Mouse (Mus musculus) limb, embryonic 14.5 days (tissue): Measurements from ENCODE around the gene Sh2b3. TPM values are rescaled to one million over a fixed set of nuclear protein-coding genes. Genes with fewer than 3 reads are reported as not detected.

ENCODE experiments used
- ATAC-seq: fragments of 200-750 bp; cut with Nextera tagmentation; 2 replicates; pipeline ENCODE4 v1.8.0; 2017; ENCODE audit warnings: low read depth, moderate number of reproducible peaks, moderate TSS enrichment; ENCODE audit not compliant: low FRiP score
- DNase-seq: peaks from one replicate; pipeline ENCODE4 v3.0.0-alpha.2; 2015; ENCODE audit warnings: low spot score
- H3K27ac ChIP-seq: fragments of 300-500 bp; sonication (generic); replicated peaks from 2 replicates; pipeline ENCODE4 v1.5.1; 2014; ENCODE audit warnings: low read depth, mild to moderate bottlenecking, low read length, moderate library complexity, mixed read lengths
- H3K27me3 ChIP-seq: fragments of 300-500 bp; sonication (generic); 2 replicates; pipeline ENCODE4 v1.6.1; 2014; ENCODE audit warnings: low read length, mixed read lengths; ENCODE audit not compliant: control insufficient read depth, insufficient read depth
- H3K36me3 ChIP-seq: fragments of 300-500 bp; sonication (generic); 2 replicates; pipeline ENCODE4 v1.6.1; 2014; ENCODE audit warnings: mild to moderate bottlenecking, low read length, moderate library complexity, mixed read lengths; ENCODE audit not compliant: control insufficient read depth, insufficient read depth
- H3K4me1 ChIP-seq: fragments of 300-500 bp; sonication (generic); 2 replicates; pipeline ENCODE4 v1.6.1; 2014; ENCODE audit warnings: antibody characterized with exemption, low read length, mixed read lengths; ENCODE audit not compliant: control insufficient read depth, insufficient read depth
- H3K4me2 ChIP-seq: fragments of 300-500 bp; sonication (generic); replicated peaks from 2 replicates; pipeline ENCODE4 v1.6.1; 2014; ENCODE audit warnings: low read depth, mild to moderate bottlenecking, low read length, moderate library complexity; ENCODE audit not compliant: severe bottlenecking
- H3K4me3 ChIP-seq: fragments of 300-500 bp; sonication (generic); replicated peaks from 2 replicates; pipeline ENCODE4 v1.5.1; 2014; ENCODE audit warnings: low read length
- H3K9ac ChIP-seq: fragments of 300-500 bp; sonication (generic); 2 replicates; pipeline ENCODE4 v1.6.1; 2014; ENCODE audit warnings: mild to moderate bottlenecking, low read depth, low read length, moderate library complexity; ENCODE audit not compliant: severe bottlenecking
- H3K9me3 ChIP-seq: fragments of 300-500 bp; sonication (generic); 2 replicates; pipeline ENCODE4 v1.6.1; 2016; ENCODE audit warnings: low read length; ENCODE audit not compliant: control insufficient read depth
- POLR2A ChIP-seq: fragments of 200-500 bp; IDR thresholded peaks from 2 replicates; pipeline ENCODE4 v1.8.0; 2012; ENCODE audit warnings: inconsistent platforms, mild to moderate bottlenecking, moderate library complexity, borderline replicate concordance; ENCODE audit not compliant: insufficient read depth, insufficient read length; ENCODE audit errors: extremely low read depth
- WGBS: fragments of 180-500 bp; shearing (Covaris S2); extraction: QIAGEN DNeasy Blood & Tissue Kit; methylation state at CpG from one replicate; pipeline ENCODE4 v1.1.7; 2014; 5-methylcytosine and 5-hydroxymethylcytosine counted together
- polyA plus RNA-seq, 2 experiments: library from polyadenylated mRNA; depleted of rRNA in 1 of 2; stranded (reverse) in 1 of 2; unstranded in 1 of 2; fragments of >200 nt; fragmentation: Nextera tagmentation in 1 of 2; extraction: Ambion mirVana in 1 of 2; gene quantifications; 2 replicates each; pipeline versions ENCODE4 v1.2.1 to v1.2.3; 2012 to 2014

Sh2b3 gene
- polyA plus RNA-seq, 2 experiments, result 18.5 to 24.1 TPM

DNA sequence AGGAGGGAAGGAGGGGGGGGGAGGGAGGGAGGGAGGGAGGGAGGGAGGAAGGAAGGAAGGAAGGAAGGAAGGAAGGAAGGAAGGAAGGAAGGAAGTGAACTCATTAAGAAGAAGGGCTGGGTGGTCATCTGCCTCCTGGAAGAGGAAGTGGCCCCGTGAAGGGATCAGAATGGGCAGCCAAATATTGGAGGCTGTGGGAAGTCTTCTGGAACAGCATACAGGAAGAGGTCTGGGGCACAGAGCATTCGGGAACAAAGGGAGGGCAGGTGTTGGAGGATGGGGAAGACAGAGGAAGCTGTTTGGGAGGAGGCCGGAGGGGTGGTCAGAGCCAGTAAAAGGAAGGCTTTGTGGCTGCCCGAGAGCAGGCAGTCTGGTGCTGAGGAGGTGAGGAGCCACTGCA lies 7.9 kb upstream of the Sh2b3 start:
- ATAC-seq (no peak), DNase-seq (no peak)
- no peaks in the 10 kb centered on the region for H3K9me3 ChIP-seq
- H3K9ac ChIP-seq, result no peak overlapping the region
- H3K4me3 ChIP-seq, result no peak overlapping the region
- no peak for TF ChIP-seq POLR2A
- no peak overlapping the region for H3K27ac ChIP-seq
- H3K4me2 ChIP-seq, result no peak overlapping the region
- peaks cover 12% of the 10 kb centered on the region for H3K4me1 ChIP-seq
- H3K27me3 ChIP-seq, result peaks cover 12% of the 10 kb centered on the region
- WGBS, result 25% methylated on average over 4 of the region's 4 CpGs
- no peaks in the 10 kb centered on the region for H3K36me3 ChIP-seq

DNA sequence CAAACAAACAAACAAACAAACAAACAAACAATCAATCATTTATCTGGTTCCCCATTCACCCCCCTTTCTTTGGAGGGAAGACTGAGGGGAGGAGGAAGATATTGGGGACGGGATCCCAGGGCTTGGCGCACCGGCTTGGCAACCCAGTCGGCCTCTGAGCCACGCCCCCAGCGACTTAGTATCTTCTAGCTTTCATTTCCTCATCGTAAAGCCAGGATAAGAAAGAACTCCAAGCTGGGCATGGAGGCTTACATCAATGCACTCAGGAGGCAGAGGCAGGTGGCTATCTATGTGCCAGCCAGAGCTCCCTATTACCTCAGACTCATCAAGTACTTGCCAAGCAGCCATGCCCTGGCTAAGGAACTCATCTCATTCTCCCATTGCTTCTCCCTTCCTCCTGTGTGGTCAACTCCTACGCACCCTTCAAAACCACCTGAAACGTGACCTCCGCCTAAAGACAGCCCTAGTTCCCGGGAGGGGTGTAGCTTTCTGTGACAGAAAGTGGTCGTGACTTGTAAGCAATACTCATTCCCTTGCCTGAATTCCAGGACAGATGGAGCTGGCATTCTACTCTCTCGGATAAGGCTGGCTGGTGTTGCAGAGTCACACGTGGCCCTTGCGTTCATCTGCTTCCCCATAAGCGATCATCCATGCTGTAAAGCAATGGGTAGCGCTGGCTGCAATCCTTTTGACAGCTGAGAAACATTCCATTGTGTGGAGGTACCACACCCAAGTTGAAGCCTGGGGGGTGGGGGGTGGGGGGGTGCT lies 5.9 kb upstream of the Sh2b3 start:
- Histone ChIP-seq H3K36me3 (no peaks in the 10 kb centered on the region), H3K27ac (no peak overlapping the region), H3K4me1 (peaks cover 11% of the 10 kb centered on the region; the same call in 1 of the 2 replicates), H3K4me3 (peak overlapping the region; percentile 53), H3K4me2 (peak overlapping the region; percentile 78), H3K9ac (no peak overlapping the region), H3K9me3 (no peaks in the 10 kb centered on the region), H3K27me3 (peaks cover 17% of the 10 kb centered on the region)
- 16% methylated on average over 17 of the region's 17 CpGs for WGBS
- no peak for DNase-seq
- TF ChIP-seq POLR2A, result no peak
- no peak for ATAC-seq

DNA sequence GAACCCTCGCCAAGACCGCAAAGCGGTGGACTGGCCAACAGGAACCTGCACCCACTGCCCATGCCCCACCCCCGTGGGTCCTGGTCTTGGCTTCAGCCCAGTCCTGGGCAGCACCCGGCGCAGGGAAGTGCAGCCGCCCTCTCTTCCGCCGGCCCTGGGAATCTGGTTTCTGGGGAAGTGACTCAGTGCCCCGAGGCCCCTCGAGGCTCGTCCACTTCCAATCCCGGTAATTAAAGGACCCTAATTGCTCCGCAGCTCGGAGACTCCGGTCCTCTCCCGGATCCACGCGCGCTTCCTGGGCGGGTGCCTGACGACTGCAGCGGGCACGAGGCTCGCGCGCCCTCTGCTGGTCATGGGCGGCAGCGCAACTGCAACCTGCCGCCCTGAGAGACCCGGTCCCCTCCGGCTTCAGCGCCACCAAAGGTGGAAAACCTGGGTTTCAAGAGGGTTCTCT lies 5.2 kb upstream of the Sh2b3 start:
- H3K27ac ChIP-seq, result no peak overlapping the region
- H3K4me1 ChIP-seq, result peaks cover 15% of the 10 kb centered on the region
- H3K9me3 ChIP-seq, result no peaks in the 10 kb centered on the region
- H3K4me3 ChIP-seq, result peak overlapping the region; percentile 53
- peak; percentile 69 for DNase-seq
- 2% methylated on average over 32 of the region's 33 CpGs for whole genome bisulfite sequencing
- peak; percentile 66; the same call in 1 of the 2 replicates for ATAC-seq
- peak overlapping the region; percentile 78 for H3K4me2 ChIP-seq
- no peak for TF ChIP-seq POLR2A
- H3K9ac ChIP-seq, result peak overlapping the region; percentile 52
- no peaks in the 10 kb centered on the region for H3K36me3 ChIP-seq
- H3K27me3 ChIP-seq, result peaks cover 17% of the 10 kb centered on the region

DNA sequence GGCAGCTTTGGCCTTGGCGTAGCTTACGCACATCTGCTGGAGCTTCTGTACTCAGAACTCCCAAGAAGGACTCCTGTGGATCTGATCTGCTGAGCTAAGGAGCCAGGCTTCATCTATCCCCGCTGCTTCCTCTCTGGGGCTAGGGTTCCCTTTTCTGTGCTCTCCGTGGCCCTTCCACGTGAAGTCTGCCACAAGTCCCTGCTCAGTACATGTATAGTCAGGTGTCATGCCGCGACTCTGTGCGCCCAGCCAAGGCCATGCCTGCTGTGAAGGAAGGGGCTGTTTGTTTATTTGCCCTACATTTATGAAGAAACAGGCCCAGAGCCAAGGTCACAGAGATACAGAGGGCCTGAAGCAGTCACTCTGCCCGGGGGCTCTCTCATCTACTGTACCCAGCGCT lies 4.5 kb upstream of the Sh2b3 start:
- H3K4me1 ChIP-seq, result peaks cover 17% of the 10 kb centered on the region
- H3K9ac ChIP-seq, result no peak overlapping the region
- DNase-seq (no peak), ATAC-seq (no peak)
- no peaks in the 10 kb centered on the region for H3K9me3 ChIP-seq
- peaks cover 17% of the 10 kb centered on the region for H3K27me3 ChIP-seq
- TF ChIP-seq POLR2A, result no peak
- no peak overlapping the region for H3K27ac ChIP-seq
- H3K4me3 ChIP-seq, result no peak overlapping the region; the same call in 1 of the 2 replicates
- WGBS, result 53% methylated on average over 10 of the region's 10 CpGs
- H3K36me3 ChIP-seq, result no peaks in the 10 kb centered on the region
- no peak overlapping the region; the same call in 1 of the 2 replicates for H3K4me2 ChIP-seq

DNA sequence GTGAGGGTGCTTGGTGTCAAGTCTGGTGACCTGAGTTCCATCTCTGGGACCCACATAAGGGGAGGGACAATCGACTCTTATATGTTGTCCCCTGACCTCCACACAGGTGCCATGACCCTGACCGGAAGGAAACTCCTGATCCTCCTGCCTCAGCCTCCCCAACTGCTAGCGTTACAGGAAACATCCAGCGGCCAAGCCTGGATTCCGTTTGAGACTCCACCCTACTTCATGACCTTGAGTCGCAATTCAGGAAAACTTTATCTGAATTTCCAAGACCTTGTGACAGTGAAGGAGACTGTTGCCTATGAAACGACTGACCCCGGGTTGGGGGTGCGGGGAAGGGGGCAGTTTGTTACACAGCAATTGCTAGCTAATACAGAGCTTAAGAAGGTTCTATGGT lies 4.1 kb upstream of the Sh2b3 start:
- Histone ChIP-seq H3K4me2 (no peak overlapping the region), H3K27ac (no peak overlapping the region), H3K4me3 (no peak overlapping the region), H3K4me1 (peaks cover 17% of the 10 kb centered on the region), H3K9ac (no peak overlapping the region), H3K27me3 (peaks cover 17% of the 10 kb centered on the region), H3K9me3 (no peaks in the 10 kb centered on the region), H3K36me3 (no peaks in the 10 kb centered on the region)
- ATAC-seq (no peak), DNase-seq (no peak)
- no peak for TF ChIP-seq POLR2A
- WGBS, result 91% methylated on average over 9 of the region's 9 CpGs
